Mouse (Mus musculus) heart, adult 2 months (tissue): Measurements from ENCODE around the gene Senp5. TPM values are rescaled to one million over a fixed set of nuclear protein-coding genes. Genes with fewer than 3 reads are reported as not detected.
A peak's percentile ranks its signal among the peaks of the same experiment; 100 is the strongest.

Experiments
- DNase-seq, 2 experiments: peaks; one replicate each; pipeline ENCODE4 v3.0.0; 2021
- H3K27ac ChIP-seq: fragments of 200-600 bp; 2 replicates; pipeline ENCODE4 v1.8.1; 2022
- H3K27me3 ChIP-seq: fragments of 200-500 bp; 2 replicates; pipeline ENCODE4 v1.6.1; 2012; ENCODE audit warnings: mild to moderate bottlenecking, low read length, inconsistent platforms, mixed read lengths; ENCODE audit not compliant: control insufficient read depth, insufficient read depth
- H3K36me3 ChIP-seq: fragments of 200-500 bp; 2 replicates; pipeline ENCODE4 v1.6.1; 2012; ENCODE audit warnings: low read length, inconsistent platforms; ENCODE audit not compliant: control insufficient read depth, insufficient read depth
- H3K4me1 ChIP-seq: fragments of 200-500 bp; 2 replicates; pipeline ENCODE4 v1.6.1; 2011; ENCODE audit warnings: low read length; ENCODE audit not compliant: control insufficient read depth, insufficient read depth
- H3K4me3 ChIP-seq: fragments of 200-600 bp; 2 replicates; pipeline ENCODE4 v1.8.1; 2022
- H3K79me2 ChIP-seq: fragments of 200-500 bp; replicated peaks from 2 replicates; pipeline ENCODE4 v1.6.1; 2012; ENCODE audit warnings: mild to moderate bottlenecking, inconsistent platforms, low read length, moderate library complexity, mixed read lengths; ENCODE audit not compliant: control insufficient read depth, insufficient read depth
- H3K9ac ChIP-seq: fragments of 200-500 bp; 2 replicates; pipeline ENCODE4 v1.6.1; 2012; ENCODE audit warnings: low read depth, mild to moderate bottlenecking, control low read depth, inconsistent platforms, low read length, mixed read lengths
- CTCF ChIP-seq: fragments of 200-600 bp; IDR thresholded peaks from 2 replicates; pipeline ENCODE4 v1.8.1; 2022; ENCODE audit warnings: antibody characterized with exemption, mild to moderate bottlenecking, moderate library complexity
- EP300 ChIP-seq: fragments of 200-500 bp; IDR thresholded peaks from 2 replicates; pipeline ENCODE4 v1.6.1; 2011; ENCODE audit warnings: low read depth, low read length, control low read depth; ENCODE audit not compliant: insufficient read depth
- POLR2A ChIP-seq: fragments of 200-500 bp; IDR thresholded peaks from 2 replicates; pipeline ENCODE4 v1.6.1; 2011; ENCODE audit warnings: mild to moderate bottlenecking, low read depth, low read length, control low read depth; ENCODE audit not compliant: insufficient read depth
- WGBS: fragments of 180-500 bp; shearing (Covaris S2); methylation state at CpG from one replicate; pipeline ENCODE4 v1.1.7; 2018; 5-methylcytosine and 5-hydroxymethylcytosine counted together
- intact Hi-C: fragments of 180-260 bp; cut with DNase I; formaldehyde crosslinking; loops from one replicate; pipeline ENCODE4 v1.15.1; 2025
- polyA plus RNA-seq: library from polyadenylated mRNA; depleted of rRNA; stranded (reverse); fragments of >200 nt; gene quantifications from 2 replicates; pipeline ENCODE4 v1.2.3, GENCODE M21; 2012
- total RNA-seq, 2 experiments: library from RNA; stranded (reverse); gene quantifications; 2 replicates each; pipeline ENCODE4 v1.2.3; 2021

Gene Senp5
- total and polyA plus RNA-seq, 3 experiments: 3.5 to 12.8 (median 10.5) TPM

DNA sequence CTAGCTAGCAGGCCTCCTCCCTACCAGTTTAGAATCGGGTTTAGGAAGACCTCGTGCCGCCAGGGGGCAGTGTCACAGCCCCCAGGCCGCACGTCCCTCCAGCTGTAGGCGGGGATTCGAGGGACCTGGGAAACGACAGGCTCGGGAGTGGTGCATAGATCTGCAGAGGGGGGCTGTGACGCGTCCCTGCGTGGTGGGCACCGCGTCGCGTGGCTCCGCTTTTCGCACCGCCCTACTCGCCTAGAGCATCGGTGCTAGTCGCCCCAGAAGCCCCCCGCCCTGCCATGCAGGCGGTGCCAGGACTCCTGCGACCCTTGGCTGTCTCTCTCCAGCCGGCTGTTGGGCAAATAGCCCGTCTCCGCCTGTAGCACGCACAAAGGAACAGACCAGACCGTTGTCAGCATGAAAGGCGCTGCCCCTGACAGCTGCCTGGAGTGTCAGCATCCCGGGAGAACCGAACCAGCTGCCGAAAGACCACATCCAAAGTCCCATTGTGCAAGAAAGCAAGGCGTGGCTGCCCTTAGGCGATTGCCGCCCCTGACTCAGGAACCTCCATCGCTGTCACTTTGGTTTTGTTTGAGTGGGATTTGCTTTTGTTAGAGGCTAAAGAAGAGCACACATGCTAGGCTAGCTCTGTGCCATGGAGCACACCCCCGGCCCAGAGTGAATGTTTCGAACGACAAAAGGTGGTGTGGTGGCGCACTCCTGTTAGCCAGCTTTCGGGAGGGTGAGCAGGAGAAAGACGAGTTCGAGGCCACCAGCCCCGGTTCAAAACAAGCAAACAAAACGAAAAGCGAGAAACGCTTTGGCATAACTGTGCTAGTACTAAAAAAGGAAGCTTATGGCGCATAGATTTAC, 70.0 kb downstream of the Senp5 start:
- Histone ChIP-seq H3K9ac (peak overlapping the region; percentile 80), H3K4me1 (no peaks in the 10 kb centered on the region), H3K36me3 (no peaks in the 10 kb centered on the region), H3K27me3 (peaks cover 4% of the 10 kb centered on the region; the same call in 1 of the 2 replicates), H3K4me3 (peak overlapping the region; percentile 68), H3K27ac (peak overlapping the region; percentile 73), H3K79me2 (no peaks in the 10 kb centered on the region)
- TF ChIP-seq POLR2A: peak; percentile 37; the same call in 1 of the 2 replicates
- TF ChIP-seq EP300: peak; percentile 58; the same call in 1 of the 2 replicates
- 0 out of 2 replicates have a peak, but pooled peaks have one; percentile 99 for TF ChIP-seq CTCF
- under 1% methylated on average over 50 of the region's 50 CpGs for WGBS
- intact Hi-C loops: no loop called here
- DNase-seq: peak; percentile 87 to 91

DNA sequence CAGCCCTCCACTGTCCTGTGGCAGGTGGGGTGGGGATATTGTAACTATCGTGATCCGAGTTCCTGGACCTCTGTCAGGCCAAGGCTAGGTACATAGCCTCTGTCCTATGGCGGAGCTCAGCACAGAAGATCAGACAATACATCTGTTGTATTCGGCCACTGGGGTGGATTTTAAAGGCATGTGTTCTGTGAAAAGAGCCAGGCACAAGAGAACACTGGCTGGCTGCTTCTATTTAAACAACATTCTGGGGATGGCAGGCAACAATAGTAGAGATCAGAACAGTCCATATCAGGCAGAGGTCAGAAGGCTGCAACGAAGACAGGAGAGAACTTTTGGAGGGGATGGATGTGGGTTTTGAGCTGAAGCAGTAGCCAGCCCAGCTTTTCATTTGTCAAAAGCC, 70.8 kb downstream of the Senp5 start:
- Histone ChIP-seq H3K79me2 (no peaks in the 10 kb centered on the region), H3K4me3 (no peak overlapping the region), H3K4me1 (no peaks in the 10 kb centered on the region), H3K9ac (no peak overlapping the region), H3K36me3 (no peaks in the 10 kb centered on the region), H3K27ac (no peak overlapping the region), H3K27me3 (peaks cover 4% of the 10 kb centered on the region; the same call in 1 of the 2 replicates)
- intact Hi-C loops: no loop called here
- no peak for DNase-seq
- WGBS: 70% methylated on average over 5 of the region's 5 CpGs
- TF ChIP-seq EP300: no peak
- TF ChIP-seq CTCF: no peak
- no peak for TF ChIP-seq POLR2A

DNA sequence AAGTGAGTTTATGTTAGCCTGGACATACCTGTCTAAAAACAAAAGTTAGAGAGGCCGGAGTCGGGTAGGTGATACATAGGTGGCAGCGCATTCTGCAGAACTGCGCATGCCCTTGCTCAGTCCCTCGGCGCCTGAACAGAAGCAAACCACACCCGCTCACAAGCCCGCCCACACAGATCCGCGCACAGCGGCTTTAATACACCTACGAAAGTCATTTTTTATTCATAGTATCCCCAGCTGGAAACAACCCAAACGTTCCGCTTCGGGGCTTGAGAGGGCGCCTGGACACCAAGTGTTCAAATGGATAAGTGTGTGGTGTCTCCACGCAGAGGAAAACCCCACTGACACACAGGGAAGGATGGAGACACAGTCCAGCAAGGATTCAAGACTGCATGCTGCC, 71.8 kb downstream of the Senp5 start:
- Histone ChIP-seq H3K27me3 (peaks cover 4% of the 10 kb centered on the region; the same call in 1 of the 2 replicates), H3K4me1 (no peaks in the 10 kb centered on the region), H3K36me3 (no peaks in the 10 kb centered on the region), H3K9ac (no peak overlapping the region), H3K27ac (no peak overlapping the region), H3K79me2 (no peaks in the 10 kb centered on the region), H3K4me3 (no peak overlapping the region)
- DNase-seq: no peak
- TF ChIP-seq CTCF (no peak), EP300 (no peak), POLR2A (no peak)
- WGBS: 66% methylated on average over 17 of the region's 17 CpGs
- intact Hi-C loops: no loop called here

DNA sequence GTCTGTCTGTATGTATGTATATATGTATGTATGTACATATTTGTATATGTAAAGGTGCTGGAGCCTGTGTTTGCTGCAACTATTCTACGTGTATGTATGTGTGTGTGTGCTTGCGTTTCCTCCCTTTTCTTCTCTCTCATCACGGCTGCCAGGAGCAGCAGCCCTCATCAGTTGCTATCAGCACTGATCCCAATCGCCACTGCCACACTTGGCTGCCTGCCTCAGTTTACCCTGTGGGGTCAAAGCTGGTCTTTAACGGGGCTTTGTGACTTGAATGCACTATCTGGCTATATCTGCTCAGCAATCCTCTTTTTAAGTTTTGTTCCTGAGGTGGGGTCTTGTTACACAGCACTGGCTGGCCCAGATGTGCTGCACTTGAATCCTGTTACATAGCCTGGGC, 75.7 kb downstream of the Senp5 start:
- intact Hi-C loops: no loop called here
- 82% methylated on average over 5 of the region's 5 CpGs for WGBS
- H3K79me2 ChIP-seq: no peaks in the 10 kb centered on the region
- no peak overlapping the region for H3K9ac ChIP-seq
- no peak for DNase-seq
- no peaks in the 10 kb centered on the region for H3K4me1 ChIP-seq
- TF ChIP-seq CTCF (no peak), POLR2A (no peak), EP300 (no peak)
- H3K27ac ChIP-seq: no peak overlapping the region
- no peak overlapping the region for H3K4me3 ChIP-seq
- H3K27me3 ChIP-seq: no peaks in the 10 kb centered on the region
- H3K36me3 ChIP-seq: no peaks in the 10 kb centered on the region

DNA sequence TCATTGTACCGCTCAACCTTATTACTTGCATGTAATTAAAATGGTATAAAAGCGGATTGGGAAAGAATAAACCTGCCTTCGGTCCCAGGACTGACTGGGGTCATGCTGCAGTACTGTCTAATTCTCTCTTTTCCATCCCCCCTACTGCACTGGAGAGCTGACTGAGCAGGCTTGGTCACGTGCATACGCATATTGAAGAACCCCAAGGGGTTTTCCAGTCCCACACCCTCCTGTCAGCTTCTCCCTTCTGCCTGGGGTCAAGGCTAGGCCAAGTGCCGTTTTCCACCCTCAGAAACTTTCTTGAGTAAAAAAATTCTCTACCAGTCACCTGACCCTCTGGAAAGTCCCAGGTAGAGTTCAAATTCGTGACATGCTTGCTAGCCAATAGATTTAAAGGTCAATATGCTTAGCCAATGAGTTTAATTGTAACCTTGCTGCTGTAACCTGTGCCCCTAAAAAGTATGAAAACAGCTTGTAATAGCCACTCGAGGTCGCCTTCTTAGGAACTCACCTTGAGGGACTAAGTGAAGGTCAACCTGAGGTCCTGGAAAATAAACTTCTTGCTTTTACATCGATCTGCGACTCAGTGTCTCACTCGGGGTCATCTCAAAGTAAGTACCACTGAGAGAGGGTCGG, 76.4 kb downstream of the Senp5 start:
- Histone ChIP-seq H3K27me3 (no peaks in the 10 kb centered on the region), H3K4me1 (no peaks in the 10 kb centered on the region), H3K27ac (no peak overlapping the region), H3K9ac (no peak overlapping the region), H3K36me3 (no peaks in the 10 kb centered on the region), H3K79me2 (no peaks in the 10 kb centered on the region), H3K4me3 (no peak overlapping the region)
- intact Hi-C loops: no loop called here
- DNase-seq: no peak
- no peak for TF ChIP-seq EP300
- no peak for TF ChIP-seq POLR2A
- TF ChIP-seq CTCF: no peak
- 85% methylated on average over 13 of the region's 13 CpGs for WGBS

DNA sequence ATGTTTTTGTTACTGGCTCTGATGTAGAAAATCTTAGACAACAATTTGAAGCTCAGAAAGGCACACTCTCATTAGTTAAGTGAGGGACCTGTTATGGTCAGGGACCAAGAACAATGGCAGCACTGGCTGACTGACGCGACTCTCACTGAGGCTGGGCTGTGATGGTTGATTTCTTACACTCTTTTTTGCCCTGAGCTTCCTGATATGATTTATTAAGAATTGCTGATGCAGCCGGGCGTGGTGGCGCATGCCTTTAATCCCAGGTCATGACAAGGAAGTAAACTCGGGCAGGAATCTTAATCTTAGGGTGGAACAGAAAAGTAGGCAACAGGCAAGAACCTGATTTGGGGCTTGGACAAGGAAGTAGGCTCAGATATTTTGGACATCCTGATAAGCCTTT, 77.0 kb downstream of the Senp5 start:
- 79% methylated on average over 6 of the region's 6 CpGs for WGBS
- H3K27me3 ChIP-seq: no peaks in the 10 kb centered on the region
- H3K79me2 ChIP-seq: no peaks in the 10 kb centered on the region
- H3K4me3 ChIP-seq: no peak overlapping the region
- TF ChIP-seq CTCF: no peak
- no peak for TF ChIP-seq POLR2A
- TF ChIP-seq EP300: no peak
- no peak overlapping the region for H3K27ac ChIP-seq
- H3K4me1 ChIP-seq: no peaks in the 10 kb centered on the region
- no peaks in the 10 kb centered on the region for H3K36me3 ChIP-seq
- DNase-seq: no peak
- H3K9ac ChIP-seq: no peak overlapping the region
- intact Hi-C loops: no loop called here
